Mouse (Mus musculus) erythroblast, embryonic 14.5 days (primary cell): Measurements from ENCODE around the gene Cdk9.

Experiments used
- GATA1 ChIP-seq: IDR thresholded peaks from 2 replicates; pipeline ENCODE4 v1.6.1; 2012; ENCODE audit warnings: low read length, inconsistent platforms, mixed read lengths
- TAL1 ChIP-seq: IDR thresholded peaks from 3 replicates; pipeline ENCODE4 v1.6.1; 2012; ENCODE audit warnings: low read length, inconsistent platforms, mixed read lengths

- no peak for TF ChIP-seq TAL1
- TF ChIP-seq GATA1, result no peak
Observed at GRCm38 (mm10) chr2:32727435-32727834, 14.6 kb upstream of the Cdk9 start.
